Mouse (Mus musculus) right cerebral cortex, postnatal 10 days (tissue): ENCODE data around the gene Maco1.
"Not testable (repeated sequence)": the region's sequence is repeated elsewhere in the genome, so short reads cannot be mapped to it uniquely, and the experiment has no call there.

Experiments used
- DNase-seq, 2 experiments: peaks; one replicate each; pipeline ENCODE4 v3.0.0; 2021; ENCODE audit warnings: low spot score in 2 of 2

Gene Maco1

GRCm38 (mm10) chr4:134858494-134858893 lies 5.3 kb upstream of the Maco1 start:
- DNase-seq: no peak

DNA sequence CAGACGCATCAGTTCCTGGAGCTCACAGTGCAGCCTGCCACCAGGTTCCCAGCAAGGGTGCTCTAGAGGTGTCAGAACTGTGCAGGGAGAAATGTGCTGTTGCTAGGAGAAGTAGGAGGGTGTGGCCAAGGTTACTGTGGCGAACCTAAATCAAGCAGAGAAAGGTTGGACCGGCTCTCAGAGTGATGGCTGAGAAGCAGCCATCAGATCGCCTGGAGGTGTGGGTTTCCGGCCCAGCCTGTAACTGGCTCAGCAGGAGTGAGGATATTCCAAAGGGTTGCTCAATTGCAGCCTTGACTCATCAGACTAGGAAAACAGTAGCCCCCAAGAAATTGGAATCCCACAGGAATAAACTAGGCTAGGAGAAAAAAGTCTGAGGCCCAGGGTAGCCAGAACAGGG lies 3.4 kb upstream of the Maco1 start:
- no peak for DNase-seq

DNA sequence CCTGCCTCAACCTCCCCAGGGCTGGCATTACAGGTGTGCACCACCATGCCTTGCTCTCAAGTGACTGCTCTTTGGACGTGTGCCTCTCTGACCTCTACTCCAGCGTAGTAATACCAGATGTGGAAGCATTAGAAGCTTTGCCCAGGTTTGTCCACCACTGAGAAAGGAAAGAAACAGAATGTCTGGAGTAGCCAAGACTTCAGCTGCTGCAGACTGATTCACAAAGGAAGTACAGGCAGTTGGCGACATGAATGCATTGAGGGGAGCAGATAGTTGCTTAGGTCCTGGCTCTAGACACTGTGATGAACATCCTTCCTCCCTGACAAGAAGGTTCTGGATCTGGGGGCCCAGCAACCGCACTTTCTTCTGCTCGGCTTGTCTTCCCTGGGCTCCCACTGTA lies 2.9 kb upstream of the Maco1 start:
- no peak for DNase-seq

- no peak for DNase-seq
Observed at GRCm38 (mm10) chr4:134855371-134855770, 2.2 kb upstream of the Maco1 start.

DNA sequence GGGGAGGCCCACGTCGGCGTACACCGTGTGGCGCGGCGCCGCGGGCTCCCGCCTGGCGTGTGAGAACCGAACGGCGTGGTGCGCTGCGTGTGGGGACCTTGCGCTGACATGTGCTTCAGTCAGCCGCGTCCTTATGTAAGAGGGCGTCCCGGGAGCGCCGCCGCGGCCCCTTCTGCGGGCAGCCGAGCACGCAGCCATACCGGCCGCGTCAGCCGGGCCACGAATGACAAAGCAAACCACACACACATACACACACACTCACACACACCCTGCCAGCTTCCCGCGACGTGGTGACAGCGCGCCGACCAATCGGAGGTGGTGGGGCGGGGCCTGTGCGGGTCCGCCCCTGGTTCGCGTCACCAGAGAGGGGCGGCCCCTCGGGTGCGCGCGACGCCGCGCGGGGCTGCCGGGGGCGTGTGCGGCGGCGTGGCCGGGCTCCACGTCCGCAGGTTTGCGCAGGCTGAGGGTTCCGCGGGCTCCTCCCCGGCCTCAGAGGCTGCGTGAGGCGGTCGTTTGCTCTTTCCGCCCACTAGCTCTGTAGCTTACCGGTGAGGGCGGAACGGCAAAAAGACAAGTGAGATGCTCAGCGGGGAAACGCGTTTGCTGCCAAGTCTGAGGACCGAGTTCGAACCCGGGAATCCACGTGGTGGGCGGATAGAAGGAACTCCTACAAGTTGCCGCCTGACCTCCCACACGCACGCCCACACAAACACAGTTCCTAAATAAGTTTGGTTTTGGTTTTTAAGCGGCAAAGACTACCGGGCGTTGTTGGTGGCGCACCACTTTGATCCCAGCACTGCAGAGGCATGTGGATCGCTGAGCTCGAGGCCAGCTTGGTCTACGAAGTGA lies 716 bp upstream of the Maco1 start:
- DNase-seq: peak; percentile 96 to 97

- DNase-seq: peak; percentile 59 to 61
Observed at GRCm38 (mm10) chr4:134852438-134853255, 498 bp downstream of the Maco1 start.

DNA sequence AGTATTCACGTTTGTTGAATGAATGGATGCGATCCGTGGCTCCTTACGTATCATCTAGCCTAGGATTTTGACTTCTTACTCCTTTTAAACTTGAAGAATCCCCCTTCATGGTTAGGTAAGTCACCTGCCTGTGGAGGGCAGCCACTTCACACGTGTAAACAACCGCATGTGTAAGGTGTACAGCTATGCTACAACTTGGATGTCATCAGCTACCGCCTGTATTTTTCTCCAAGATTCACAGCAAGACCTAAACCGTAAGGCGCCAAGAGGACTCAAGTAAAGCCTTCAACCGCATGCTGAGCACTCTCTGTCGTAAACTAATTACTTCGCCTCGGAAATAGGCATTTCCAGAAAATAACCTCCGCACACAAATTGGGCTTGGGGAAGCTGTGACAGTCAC lies 1.3 kb downstream of the Maco1 start:
- DNase-seq: no peak

DNA sequence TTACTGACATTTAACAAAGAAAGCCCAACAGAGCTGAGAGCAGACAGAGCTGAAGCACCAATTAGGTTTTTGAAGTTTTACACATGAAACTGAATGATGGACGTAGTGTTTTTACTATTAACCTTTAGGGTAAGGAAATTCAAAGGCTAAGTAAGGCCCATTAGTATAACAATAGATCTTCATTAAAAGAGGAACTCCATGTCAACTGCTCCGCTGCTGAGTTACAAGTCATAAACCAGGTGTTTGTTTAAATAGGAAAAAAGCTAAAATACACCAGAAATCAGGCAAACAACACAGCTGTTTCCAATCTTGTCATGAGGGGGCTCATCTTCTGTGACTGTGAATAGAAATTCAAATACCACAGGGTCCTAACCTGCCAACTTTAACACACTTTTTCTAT lies 1.9 kb downstream of the Maco1 start:
- DNase-seq: no peak

DNA sequence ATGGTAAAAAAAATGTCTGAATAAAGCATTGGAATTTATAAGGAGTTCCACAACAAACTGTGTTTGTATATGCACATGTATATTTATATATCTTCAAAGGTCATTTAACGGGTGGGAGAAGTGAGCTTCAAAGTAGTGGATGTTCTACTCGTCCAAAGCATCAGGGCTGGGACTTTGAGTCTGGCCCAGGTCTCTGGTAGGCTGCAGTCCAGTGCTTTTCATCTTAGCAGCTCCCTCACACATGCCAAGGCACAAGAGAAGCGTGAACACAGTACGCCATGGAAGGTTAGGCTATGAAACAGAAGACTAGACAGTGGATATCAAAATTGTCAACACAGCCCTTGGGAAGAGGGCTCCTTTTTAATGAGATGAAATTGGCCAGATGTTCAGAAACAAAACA lies 2.6 kb downstream of the Maco1 start:
- no peak for DNase-seq

DNA sequence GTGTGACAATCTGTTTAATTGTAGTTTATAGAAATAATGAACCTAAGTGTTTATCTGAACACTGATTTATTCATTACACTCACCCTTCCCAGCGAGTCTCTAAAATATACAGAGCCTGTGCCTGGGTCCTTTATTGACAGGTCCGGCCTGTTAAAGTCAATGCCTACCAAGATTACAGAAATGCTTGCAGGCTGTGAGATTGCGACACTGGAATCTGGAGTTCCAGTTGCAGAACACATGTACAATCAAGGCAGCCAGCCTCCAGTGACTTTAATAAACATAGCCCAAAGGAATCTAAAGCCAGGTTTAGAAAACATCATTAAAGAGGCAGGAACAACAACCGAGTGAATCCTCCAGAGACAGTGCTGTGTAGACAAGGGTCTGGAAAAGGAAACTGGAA lies 5.6 kb downstream of the Maco1 start:
- DNase-seq: no peak

DNA sequence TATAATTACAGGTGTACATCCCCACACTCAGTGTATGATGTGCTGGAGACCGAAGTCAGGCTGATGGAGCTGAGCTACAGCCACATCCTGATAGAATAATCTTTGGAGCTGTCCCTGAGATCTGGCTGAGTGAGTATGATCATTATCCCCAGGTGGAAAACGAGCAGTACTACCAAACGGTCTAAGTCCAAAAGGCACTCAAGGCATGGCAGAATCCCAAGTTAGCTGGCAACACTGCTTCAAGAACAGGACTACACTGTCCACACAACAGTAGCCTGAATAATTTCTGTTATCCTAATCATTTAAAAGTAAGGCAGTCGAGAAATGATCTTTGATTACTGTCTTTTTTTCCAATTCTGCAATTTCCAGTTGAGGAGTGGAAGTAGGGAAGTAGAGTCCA lies 9.6 kb downstream of the Maco1 start:
- no peak for DNase-seq

- no peak for DNase-seq
Observed at GRCm38 (mm10) chr4:134840231-134840630, 12.9 kb downstream of the Maco1 start.

- DNase-seq: not testable (repeated sequence)
Observed at GRCm38 (mm10) chr4:134838706-134839105, 14.4 kb downstream of the Maco1 start.

GRCm38 (mm10) chr4:134838221-134838620 lies 14.9 kb downstream of the Maco1 start:
- DNase-seq: no peak

DNA sequence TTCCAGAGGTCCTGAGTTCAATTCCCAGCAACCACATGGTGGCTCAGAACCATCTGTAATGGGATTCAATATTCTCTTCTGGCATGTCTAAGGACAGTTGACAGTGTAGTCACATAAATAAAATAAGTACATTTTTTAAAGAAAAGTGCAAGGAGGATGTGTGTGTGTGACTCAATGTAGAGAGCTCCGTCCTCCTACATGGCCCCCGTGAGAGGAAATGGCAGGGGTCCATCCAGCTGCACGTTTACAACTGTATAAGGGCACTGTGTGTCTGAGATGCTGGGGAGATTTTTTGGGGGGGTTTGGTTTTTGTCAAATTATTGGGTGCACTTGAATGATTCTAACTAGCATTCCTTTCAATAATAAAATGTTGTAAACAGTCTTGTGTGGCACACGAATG lies 17.7 kb downstream of the Maco1 start:
- no peak for DNase-seq

DNA sequence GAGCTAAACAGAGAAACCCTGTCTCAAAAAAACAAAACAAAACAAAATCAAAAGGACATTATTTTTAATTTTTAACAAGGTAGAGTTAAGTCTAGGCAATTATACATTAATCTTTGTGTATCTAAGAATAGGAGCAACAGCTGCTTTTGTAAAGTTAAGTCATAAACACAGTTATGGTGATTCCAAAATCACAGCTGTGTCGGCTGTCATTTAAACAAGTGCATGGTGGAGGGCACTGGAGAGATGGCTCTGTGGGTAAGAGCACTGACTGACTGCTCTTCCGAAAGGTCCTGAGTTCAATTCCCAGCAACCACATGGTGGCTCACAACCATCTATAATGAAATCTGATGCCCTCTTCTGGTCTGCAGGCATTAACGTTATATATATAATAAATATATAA lies 21.2 kb downstream of the Maco1 start:
- no peak for DNase-seq

DNA sequence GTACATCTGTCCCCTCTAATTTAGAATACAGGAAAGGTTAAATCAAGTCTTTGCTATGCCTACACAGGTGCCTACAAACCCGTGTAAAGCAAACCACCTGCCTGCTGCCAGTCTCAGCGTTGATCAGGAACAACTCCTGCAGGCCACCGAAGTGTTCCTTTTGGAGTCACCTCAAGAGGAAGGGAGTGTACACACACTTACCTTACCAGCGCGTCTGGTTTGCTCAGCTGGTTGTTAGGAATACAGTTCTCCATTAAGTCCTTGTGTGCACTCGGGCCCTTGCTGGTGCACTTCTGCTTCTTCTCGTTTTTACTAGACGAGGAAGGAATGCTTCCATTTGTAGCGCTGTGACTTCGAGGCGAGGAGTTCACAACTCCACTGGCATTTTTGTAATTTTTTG lies 25.3 kb downstream of the Maco1 start:
- DNase-seq: no peak

DNA sequence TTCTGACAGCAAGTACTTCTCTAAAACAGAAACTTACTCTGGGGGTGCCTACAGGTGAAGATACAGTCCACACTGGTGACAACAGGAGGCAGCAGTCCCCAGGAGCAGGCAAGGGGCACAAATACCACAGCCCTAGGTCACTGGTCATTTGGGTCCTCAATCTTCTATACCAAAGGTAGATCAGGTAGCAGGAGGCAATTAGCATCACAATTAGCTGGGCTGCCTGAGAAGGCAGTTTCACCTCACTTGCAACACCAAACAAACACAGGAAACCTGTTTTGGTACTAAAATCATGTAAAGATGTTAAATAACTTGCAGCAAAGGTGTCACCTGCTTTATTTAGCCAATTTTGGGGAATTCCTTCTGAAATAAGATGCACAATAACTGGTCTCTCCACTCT lies 26.8 kb downstream of the Maco1 start:
- DNase-seq: no peak

- DNase-seq: not testable (repeated sequence)
Observed at GRCm38 (mm10) chr4:134825864-134826263, 27.3 kb downstream of the Maco1 start.

DNA sequence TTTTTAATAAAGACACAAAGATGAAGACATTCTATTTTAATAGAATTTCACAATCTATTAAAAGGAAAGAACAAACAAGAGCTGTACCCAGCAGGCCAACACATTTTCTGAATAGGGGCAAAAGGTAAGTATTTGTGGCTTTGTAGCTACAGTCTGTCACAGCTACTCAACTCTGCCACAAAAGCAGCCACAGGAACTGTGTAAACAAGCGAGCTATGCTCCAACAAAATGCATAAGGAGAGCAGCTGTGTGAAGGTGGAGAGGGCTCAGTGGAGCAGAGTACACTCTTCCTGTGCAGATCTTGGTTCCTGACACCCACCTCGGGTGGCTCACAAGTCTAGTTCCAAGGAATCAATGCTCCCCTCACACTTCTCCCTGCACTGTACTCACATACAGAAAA lies 29.6 kb downstream of the Maco1 start:
- DNase-seq: no peak

GRCm38 (mm10) chr4:134821061-134821460 lies 32.1 kb downstream of the Maco1 start:
- DNase-seq: no peak

GRCm38 (mm10) chr4:134817706-134818105 lies 35.4 kb downstream of the Maco1 start:
- no peak for DNase-seq

DNA sequence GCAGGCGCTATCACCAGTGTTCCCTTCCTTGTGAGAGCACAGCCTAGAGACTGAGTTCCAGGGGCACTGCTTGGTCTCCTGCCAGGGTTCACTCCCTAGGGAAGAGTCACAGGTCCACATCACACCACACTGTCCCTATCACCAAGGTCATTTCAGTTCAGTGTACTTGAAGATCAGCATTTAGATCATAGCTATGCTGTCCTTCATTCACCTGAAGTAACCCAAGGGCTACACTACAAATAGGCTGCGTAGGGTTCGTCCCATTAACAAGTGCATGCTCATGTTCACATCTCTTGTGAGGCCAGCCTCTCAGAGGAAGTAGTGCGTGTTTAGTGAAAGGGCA lies 38.9 kb downstream of the Maco1 start:
- no peak for DNase-seq
